Mouse (Mus musculus) thymus, adult 2 months (tissue): Measurements from ENCODE around the gene Tnip3.

Source experiments
- CTCF ChIP-seq: fragments of 200-500 bp; IDR thresholded peaks from 2 replicates; pipeline ENCODE4 v1.5.1; 2012; ENCODE audit warnings: mild to moderate bottlenecking, control low read depth, low read length, moderate library complexity, borderline replicate concordance; ENCODE audit not compliant: control insufficient read depth, poor library complexity, insufficient read depth; ENCODE audit errors: extremely low read depth
- POLR2A ChIP-seq: fragments of 200-500 bp; IDR thresholded peaks from 2 replicates; pipeline ENCODE4 v1.6.1; 2012; ENCODE audit warnings: mild to moderate bottlenecking, low read length, control low read depth, moderate library complexity; ENCODE audit not compliant: control insufficient read depth, poor library complexity, insufficient read depth; ENCODE audit errors: extremely low read depth

- no peak for TF ChIP-seq CTCF
- TF ChIP-seq POLR2A, result no peak
Measured at GRCm38 (mm10) chr6:65647731-65648130, 122.6 kb downstream of the Tnip3 start.
